Mouse (Mus musculus) Patski (cell line): ENCODE measurements around the gene AI413582. TPM values are rescaled to one million over a fixed set of nuclear protein-coding genes. Genes with fewer than 3 reads are reported as not detected.

Experiments
- ATAC-seq: fragments of 100-300 bp; one replicate; pipeline ENCODE4 v1.8.0; 2021
- CTCF ChIA-PET: fragments of 350-600 bp; sonication (Branson Sonifier 250); formaldehyde crosslinking; loops from one replicate; lab custom pipeline; 2022; ENCODE audit warnings: inconsistent platforms; lab: Charles Lee
- POLR2A ChIA-PET: fragments of 350-600 bp; sonication (Branson Sonifier 250); formaldehyde crosslinking; loops from one replicate; lab custom pipeline; 2022; ENCODE audit warnings: antibody characterized with exemption, inconsistent platforms; lab: Charles Lee
- DNase-seq: peaks from one replicate; pipeline ENCODE4 v3.0.0-alpha.2; 2011; ENCODE audit warnings: low read depth, low spot score
- H3K27me3 ChIP-seq: fragments of 371-371 bp; one replicate; pipeline ENCODE4 v1.5.1; 2021
- CTCF ChIP-seq: fragments of 100-300 bp; IDR thresholded peaks from one replicate; pipeline ENCODE4 v1.5.1; 2021
- in situ Hi-C: fragments of 300-500 bp; cut with MboI; formaldehyde crosslinking; loops from 3 replicates; pipeline ENCODE4 v1.11.1; 2018; ENCODE audit warnings: low pct_unique_long_range_greater_than_20kb, mixed read lengths
- polyA plus RNA-seq: library from polyadenylated mRNA; unstranded; gene quantifications from one replicate; pipeline ENCODE4 v1.2.3, GENCODE M21; 2021

The AI413582 gene
- polyA plus RNA-seq, 1 experiment from 2014 or later: 30.7 TPM

DNA sequence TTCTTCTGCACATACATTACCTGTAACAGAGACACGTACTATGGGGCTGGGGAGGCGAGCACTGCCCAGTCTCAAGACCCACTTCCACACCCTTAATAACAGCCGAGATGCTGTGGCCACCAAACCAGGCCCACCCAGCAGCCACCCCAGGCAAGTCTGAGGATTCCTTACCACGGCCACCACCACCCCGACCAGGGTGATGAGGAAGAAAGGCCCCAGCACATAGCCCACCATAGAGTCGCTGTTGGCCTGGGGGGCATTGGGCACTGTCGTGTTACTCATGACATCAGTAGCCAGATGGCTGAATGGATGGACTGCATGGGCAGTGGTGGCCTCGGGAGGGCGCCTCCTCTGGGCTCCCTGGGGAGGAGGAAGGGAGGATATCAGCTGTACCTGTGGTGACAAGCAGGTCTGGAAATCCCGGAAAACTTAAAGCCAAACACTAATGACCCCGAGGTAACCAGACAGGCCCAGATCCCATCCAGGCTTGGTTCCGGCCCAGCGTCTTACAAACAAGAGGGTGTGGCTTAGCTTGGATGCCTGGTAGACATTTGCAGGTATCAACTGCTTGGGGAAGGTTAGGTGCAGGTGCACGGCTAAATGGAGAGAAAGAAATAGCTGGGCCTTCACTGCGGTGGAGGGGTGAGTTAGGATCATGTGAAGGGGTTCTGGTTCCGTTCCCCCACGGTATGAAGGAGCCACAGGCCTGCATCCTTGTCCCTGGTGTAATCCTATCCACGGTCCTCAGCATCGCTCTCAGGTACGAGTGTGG is 979 bp downstream of the AI413582 start:
- in situ Hi-C loops: loop anchor here (5.0 to 10.0 kb wide), 2 partner anchors 68 to 200 kb away; no protein-coding TSS in a partner anchor
- no peak for TF ChIP-seq CTCF
- DNase-seq (no peak), ATAC-seq (no peak)
- POLR2A ChIA-PET: interaction anchor here (0.6 to 1.7 kb wide), 3 partner anchors 39 to 62 kb away, joined by 3 to 5 read pairs (median 3); no protein-coding TSS in a partner anchor
- no peaks in the 10 kb centered on the region for H3K27me3 ChIP-seq
- CTCF ChIA-PET: interaction anchor here (1.2 to 1.7 kb wide), 4 partner anchors 13 to 68 kb away, joined by 3 to 10 read pairs (median 3); no protein-coding TSS in a partner anchor

DNA sequence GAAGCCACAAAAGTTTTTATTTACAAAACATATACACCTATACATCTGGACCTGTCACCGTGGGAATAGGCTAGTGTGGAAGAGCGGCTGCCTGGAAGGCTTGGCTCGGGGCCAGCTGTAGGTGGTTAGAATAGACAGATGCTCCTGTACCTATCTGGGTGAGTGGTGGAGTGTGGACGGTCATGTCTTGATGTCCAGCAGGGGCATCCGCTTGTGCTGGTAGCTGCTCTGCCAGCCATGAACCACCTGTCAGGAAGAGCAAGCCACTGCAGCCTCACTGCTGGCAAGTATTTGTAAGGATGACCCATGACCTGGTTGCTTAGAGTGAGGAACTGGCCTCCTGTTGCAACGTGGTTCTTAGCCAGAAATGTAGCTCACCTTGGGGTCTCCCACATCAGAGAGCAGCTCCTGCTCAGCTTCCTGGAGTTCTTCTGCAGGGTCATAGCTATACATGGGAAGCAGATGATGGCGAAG is 1.7 kb downstream of the AI413582 start:
- DNase-seq (no peak), ATAC-seq (no peak)
- POLR2A ChIA-PET: interaction anchor here (0.7 kb wide), 1 partner anchor 13 kb away, joined by 3 read pairs; no protein-coding TSS in a partner anchor
- CTCF ChIA-PET: no interaction called here
- in situ Hi-C loops: loop anchor here (10.0 kb wide), 1 partner anchor 201 kb away; no protein-coding TSS in a partner anchor
- TF ChIP-seq CTCF: no peak
- no peaks in the 10 kb centered on the region for H3K27me3 ChIP-seq

DNA sequence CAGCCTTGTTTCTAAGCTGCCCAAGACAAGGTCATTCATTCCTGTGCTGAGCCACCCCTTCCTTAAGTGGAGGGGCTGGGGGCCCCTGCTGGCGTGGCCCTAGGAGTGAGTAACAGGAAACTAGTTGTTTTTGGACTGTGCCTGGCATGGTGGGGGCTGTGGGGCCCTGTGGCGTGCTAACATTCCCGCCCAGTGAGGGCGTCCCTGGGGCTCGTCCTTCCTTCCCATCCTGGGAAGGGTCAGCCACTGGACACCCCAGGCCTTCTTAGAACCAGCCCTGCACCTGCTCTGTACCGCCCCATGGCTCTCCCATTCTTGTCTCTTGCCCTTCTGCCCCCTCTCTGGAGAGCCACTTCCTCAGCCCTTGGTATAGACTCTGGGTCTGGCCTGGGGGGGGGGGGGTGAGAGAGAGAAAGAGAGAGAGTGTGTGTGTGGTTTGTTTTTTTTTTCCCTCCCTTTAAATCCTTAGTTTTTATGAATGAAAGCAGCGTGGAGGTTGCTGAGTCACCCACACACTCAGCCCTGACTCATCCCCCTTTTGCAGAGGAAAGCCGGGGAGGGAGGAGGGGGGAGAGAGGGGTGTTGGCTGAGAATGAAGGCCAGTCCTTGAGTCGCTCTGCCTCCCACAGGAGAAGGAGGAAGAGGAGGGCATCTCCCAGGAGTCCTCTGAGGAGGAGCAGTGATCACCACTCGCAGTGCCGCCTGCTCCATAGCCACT is 3.6 kb downstream of the AI413582 start:
- CTCF ChIA-PET: no interaction called here
- TF ChIP-seq CTCF: no peak
- POLR2A ChIA-PET: interaction anchor here (1.2 kb wide), 1 partner anchor 62 kb away, joined by 3 read pairs; the partner anchor contains the start of gene Nudt3
- in situ Hi-C loops: loop anchor here (10.0 kb wide), 1 partner anchor 203 kb away; no protein-coding TSS in a partner anchor
- DNase-seq (peak; percentile 71), ATAC-seq (no peak)
- no peaks in the 10 kb centered on the region for H3K27me3 ChIP-seq

DNA sequence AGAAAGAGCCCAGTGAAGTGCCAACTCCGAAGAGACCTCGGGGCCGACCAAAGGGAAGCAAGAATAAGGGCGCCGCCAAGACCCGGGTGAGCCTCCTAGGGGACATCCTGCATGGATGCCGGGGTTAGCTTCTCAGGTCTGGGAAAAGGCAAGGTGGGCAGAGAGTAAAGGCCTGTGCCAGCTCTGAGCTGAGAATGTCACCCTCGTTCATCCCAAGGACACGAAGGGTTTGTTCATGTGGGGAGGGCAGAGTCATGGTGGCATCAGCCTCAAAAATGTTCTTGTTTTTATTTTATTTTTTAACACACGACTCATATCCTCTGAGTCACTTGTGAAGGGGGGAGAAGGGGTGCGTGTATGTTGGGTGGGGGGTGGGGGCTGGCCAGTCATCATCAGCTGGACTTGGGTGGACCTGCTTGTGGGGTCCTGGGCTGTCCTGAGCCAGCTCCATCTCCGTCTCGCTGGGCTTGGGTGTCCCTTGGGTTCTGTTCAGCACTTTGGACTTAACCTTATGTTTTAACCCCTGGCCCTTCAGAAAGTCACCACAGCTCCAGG is 4.6 kb downstream of the AI413582 start:
- ChIA-PET CTCF (no interaction called here), POLR2A (interaction anchor here (0.6 to 1.2 kb wide), 2 partner anchors 63 to 200 kb away, joined by 3 read pairs; partner anchors contain the start of gene Nudt3)
- DNase-seq (no peak), ATAC-seq (no peak)
- H3K27me3 ChIP-seq: no peaks in the 10 kb centered on the region
- in situ Hi-C loops: loop anchor here (10.0 kb wide), 1 partner anchor 204 kb away; no protein-coding TSS in a partner anchor
- TF ChIP-seq CTCF: no peak

DNA sequence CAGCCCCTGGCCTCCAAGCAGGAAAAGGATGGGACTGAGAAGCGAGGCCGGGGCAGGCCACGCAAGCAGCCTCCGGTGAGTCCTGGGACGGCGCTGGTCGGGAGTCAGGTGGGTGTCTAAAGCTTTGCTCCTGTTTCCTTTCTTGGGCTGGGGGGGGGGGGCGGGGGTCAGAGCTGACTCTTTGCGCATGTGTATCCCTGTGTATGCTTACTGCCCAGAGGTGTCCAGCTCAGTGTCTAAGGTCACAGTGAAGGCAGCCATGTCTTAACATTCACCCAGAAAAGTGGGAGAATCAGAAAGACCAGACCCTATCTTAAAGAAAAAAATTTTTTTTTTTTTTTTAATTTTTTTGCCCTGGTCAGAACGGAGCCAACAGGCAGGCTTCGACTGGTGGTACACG is 6.0 kb downstream of the AI413582 start:
- in situ Hi-C loops: no loop called here
- DNase-seq (no peak), ATAC-seq (no peak)
- POLR2A ChIA-PET: interaction anchor here (0.6 kb wide), 1 partner anchor 59 kb away, joined by 3 read pairs; no protein-coding TSS in a partner anchor
- H3K27me3 ChIP-seq: no peaks in the 10 kb centered on the region
- CTCF ChIA-PET: no interaction called here
- TF ChIP-seq CTCF: no peak

DNA sequence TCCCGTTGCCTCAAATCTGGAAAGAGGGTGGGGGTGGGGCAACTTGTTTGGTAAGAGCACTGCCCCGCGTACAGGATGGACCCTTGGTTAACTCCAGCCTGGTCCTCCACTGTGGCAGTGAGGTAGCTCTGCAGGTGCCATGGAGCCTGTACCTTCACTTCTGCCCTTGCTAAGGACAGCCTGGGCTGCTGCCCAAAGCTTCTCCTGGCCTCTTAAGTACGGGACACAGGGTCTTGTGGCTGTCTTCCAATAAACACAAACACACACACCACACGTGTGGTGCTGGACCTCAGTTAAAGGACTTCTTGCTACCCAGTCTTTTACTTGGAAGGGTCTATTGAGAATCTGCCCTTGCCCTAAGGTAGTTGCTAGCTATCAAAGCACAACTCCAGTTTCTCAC is 6.7 kb downstream of the AI413582 start:
- TF ChIP-seq CTCF: no peak
- no peak for ATAC-seq
- no peaks in the 10 kb centered on the region for H3K27me3 ChIP-seq
- in situ Hi-C loops: no loop called here
- POLR2A ChIA-PET: no interaction called here
- CTCF ChIA-PET: no interaction called here
- DNase-seq: no peak

DNA sequence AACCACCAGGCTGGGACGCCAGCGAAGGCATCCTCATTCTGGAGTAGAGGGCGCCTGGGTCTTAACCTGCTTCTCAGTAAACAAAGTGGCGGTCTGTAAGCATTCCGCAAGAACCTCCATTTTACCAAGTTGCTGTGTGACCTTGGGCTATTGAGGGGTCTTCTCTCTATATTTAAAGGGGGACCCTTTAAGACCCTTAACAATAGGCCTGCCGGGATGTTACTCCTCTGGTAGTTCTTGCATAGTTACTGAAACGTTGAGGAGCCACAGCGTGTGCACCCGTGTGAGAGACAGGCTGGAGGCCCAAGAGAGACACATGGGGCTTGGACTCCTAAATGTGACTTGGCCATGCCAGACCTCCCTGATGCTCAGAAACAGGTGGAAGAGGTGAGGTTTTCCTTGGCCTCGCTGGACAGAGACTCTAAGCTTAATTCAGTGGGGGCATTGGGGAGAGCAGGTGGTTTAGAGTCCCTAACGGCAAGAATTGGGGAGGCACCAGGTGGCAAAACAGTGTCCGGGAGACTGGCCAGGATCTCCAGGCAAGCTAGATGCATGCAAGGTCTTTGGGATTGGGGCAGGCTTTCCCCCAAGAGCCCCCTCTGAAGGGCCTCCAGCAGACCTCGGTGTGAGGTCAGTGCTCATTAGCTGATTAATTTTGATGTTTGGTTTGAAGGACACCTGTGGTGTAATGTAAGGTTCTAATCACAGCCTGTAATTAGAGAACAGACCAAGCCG is 7.5 kb downstream of the AI413582 start:
- POLR2A ChIA-PET: no interaction called here
- in situ Hi-C loops: no loop called here
- DNase-seq (no peak), ATAC-seq (no peak)
- no peaks in the 10 kb centered on the region for H3K27me3 ChIP-seq
- CTCF ChIA-PET: no interaction called here
- TF ChIP-seq CTCF: no peak

DNA sequence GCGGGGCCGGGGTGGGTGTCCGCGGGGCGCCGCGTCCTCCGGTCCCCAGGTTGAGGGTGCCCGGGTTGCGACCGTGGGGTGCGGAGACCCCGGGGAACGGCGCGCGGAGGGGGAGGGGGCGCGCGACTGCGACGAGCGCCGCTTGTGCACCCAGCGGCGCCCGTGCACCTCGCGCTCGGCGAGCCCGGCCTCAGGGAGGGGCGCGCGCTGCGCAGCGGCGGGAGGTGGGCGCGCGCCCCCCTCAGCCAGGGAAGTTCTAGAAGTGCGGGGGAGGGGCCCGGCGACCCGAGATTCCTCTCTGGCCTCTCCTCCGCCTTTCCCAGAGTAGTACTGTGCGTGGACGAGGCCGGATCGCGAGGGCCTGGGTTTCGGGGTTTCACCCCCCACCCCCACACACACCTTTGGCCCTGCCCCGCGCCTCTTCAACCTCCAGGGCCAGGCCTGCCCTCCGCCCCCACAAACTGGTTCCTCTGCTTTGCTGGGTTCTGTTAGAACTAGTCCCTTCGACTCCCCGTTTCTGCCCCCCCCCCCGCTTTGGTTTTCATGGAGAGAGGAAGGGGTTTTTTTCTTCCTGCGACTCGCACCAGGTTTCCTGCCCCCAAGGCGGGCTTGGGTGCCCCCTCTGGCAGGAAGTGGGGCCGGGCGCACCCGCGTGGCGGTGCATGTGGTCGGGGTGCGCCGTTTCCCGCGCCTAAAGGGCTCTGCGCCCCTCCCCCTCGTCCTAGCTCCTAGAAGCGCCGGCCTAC is 8.2 kb downstream of the AI413582 start:
- no peak for TF ChIP-seq CTCF
- CTCF ChIA-PET: no interaction called here
- in situ Hi-C loops: no loop called here
- DNase-seq (no peak), ATAC-seq (no peak)
- H3K27me3 ChIP-seq: no peaks in the 10 kb centered on the region
- POLR2A ChIA-PET: no interaction called here
